Comparison of ENCODE assay signal across 23 mouse cellular contexts in genomic region chr2:59313293-59313692, GRCm38 (mm10).
A peak's percentile ranks its signal among the peaks of the same experiment; 100 is the strongest.
DNase-seq lines count a peak whose midpoint lies in the region; ATAC-seq lines count a peak whose summit lies in the region.
"Had no signal": no experiment of that assay in that cellular context is flagged by ENCODE, and none has a peak within 500 bp of the region (broad histone marks: within the 10 kb centered on the region; RNA-seq: fewer than 3 reads in every experiment).

No protein-coding gene starts in this region.

- H3K36me3 ChIP-seq in liver, embryonic 16.5 days (ENCODE audit: control insufficient read depth, insufficient read depth): peaks cover 10% of the 10 kb centered on the region
- peaks cover 9% of the 10 kb centered on the region for H3K36me3 ChIP-seq in liver, embryonic 11.5 days (ENCODE audit: control insufficient read depth, insufficient read depth, low read length)
- H3K36me3 ChIP-seq in forebrain, embryonic 14.5 days (ENCODE audit: control insufficient read depth, insufficient read depth, low read length): peaks cover 28% of the 10 kb centered on the region

- intact Hi-C loops in heart, postnatal 25 days (cut with DNase I): no loop called here

- DNase-seq in heart, adult 11 months: peak; percentile 70
- DNase-seq in heart, postnatal 25 days (ENCODE audit: low spot score): no peak
- DNase-seq in liver, embryonic 11.5 days (ENCODE audit: low spot score): no peak
- peak; percentile 91 for DNase-seq in R1 (ENCODE audit: low read depth, low spot score)
- no peak for DNase-seq in forebrain, embryonic 14.5 days (ENCODE audit: low spot score)
- DNase-seq in urinary bladder, postnatal 14 days (ENCODE audit: low spot score): no peak
- DNase-seq in lung, postnatal 14 days: no peak
- DNase-seq: cerebellum, adult 9-11 months; gastrocnemius, postnatal 36 days; kidney, postnatal 10 days; left cerebral cortex, postnatal 4 days; liver, embryonic 13.5 days; right cerebral cortex, postnatal 14 days; spleen, adult 18-20 months; thymus, adult 18-20 months; thymus, postnatal 4 days had no signal

- H3K4me1 ChIP-seq in liver, embryonic 16.5 days (ENCODE audit: control insufficient read depth, low read depth, low read length): no peaks in the 10 kb centered on the region; the same call in 1 of the 2 replicates
- no peaks in the 10 kb centered on the region for H3K4me1 ChIP-seq in liver, embryonic 11.5 days (replicated peaks; ENCODE audit: control insufficient read depth, insufficient read depth, low read length)
- H3K4me1 ChIP-seq in forebrain, embryonic 14.5 days (ENCODE audit: control insufficient read depth, insufficient read depth, low read length): no peaks in the 10 kb centered on the region
- H3K4me1 ChIP-seq: embryonic facial prominence, embryonic 15.5 days; heart, embryonic 10.5 days; hindbrain, embryonic 15.5 days; liver, embryonic 13.5 days; stomach, embryonic 15.5 days had no signal

- no peaks in the 10 kb centered on the region for H3K27me3 ChIP-seq in liver, embryonic 16.5 days (ENCODE audit: control insufficient read depth, insufficient read depth, low read depth, low read length)
- H3K27me3 ChIP-seq in liver, embryonic 11.5 days (replicated peaks; ENCODE audit: control insufficient read depth, insufficient read depth, low read length): no peaks in the 10 kb centered on the region
- no peaks in the 10 kb centered on the region for H3K27me3 ChIP-seq in forebrain, embryonic 14.5 days (replicated peaks; ENCODE audit: control insufficient read depth, insufficient read depth, low read length)
- H3K27me3 ChIP-seq: embryonic facial prominence, embryonic 15.5 days; hindbrain, embryonic 15.5 days; liver, embryonic 13.5 days; stomach, embryonic 15.5 days had no signal

- no peaks in the 10 kb centered on the region for H3K9me3 ChIP-seq in liver, embryonic 16.5 days (replicated peaks; ENCODE audit: control insufficient read depth, low read length)
- peaks cover 4% of the 10 kb centered on the region for H3K9me3 ChIP-seq in liver, embryonic 11.5 days (ENCODE audit: control insufficient read depth, low read length)
- H3K9me3 ChIP-seq in forebrain, embryonic 14.5 days (replicated peaks; ENCODE audit: control insufficient read depth, low read length): 0 out of 2 replicates have a peak, but pooled peaks cover under 1% of the 10 kb centered on the region
- H3K9me3 ChIP-seq: embryonic facial prominence, embryonic 15.5 days; stomach, embryonic 15.5 days had no signal

- no peak overlapping the region for H3K4me2 ChIP-seq in liver, embryonic 16.5 days (ENCODE audit: low read depth, low read length)
- H3K4me2 ChIP-seq in liver, embryonic 11.5 days: no peak overlapping the region
- no peak overlapping the region for H3K4me2 ChIP-seq in forebrain, embryonic 14.5 days (ENCODE audit: low read length)
- H3K4me2 ChIP-seq: embryonic facial prominence, embryonic 15.5 days; hindbrain, embryonic 15.5 days; liver, embryonic 13.5 days; stomach, embryonic 15.5 days had no signal

- 72% methylated on average over 6 of the region's 6 CpGs for WGBS in liver, embryonic 16.5 days (ENCODE audit: insufficient replicate concordance)
- 75% methylated on average over 6 of the region's 6 CpGs for WGBS in liver, embryonic 11.5 days
- WGBS in forebrain, embryonic 14.5 days: 82% methylated on average over 6 of the region's 6 CpGs

- no peak overlapping the region for H3K4me3 ChIP-seq in liver, embryonic 16.5 days (ENCODE audit: low read depth, low read length)
- H3K4me3 ChIP-seq in liver, embryonic 11.5 days (ENCODE audit: low read depth, low read length): no peak overlapping the region
- no peak overlapping the region for H3K4me3 ChIP-seq in forebrain, embryonic 14.5 days (ENCODE audit: low read depth, low read length)
- H3K4me3 ChIP-seq: embryonic facial prominence, embryonic 15.5 days; heart, embryonic 10.5 days; hindbrain, embryonic 15.5 days; liver, embryonic 13.5 days; myocyte; stomach, embryonic 15.5 days had no signal

- H3K9ac ChIP-seq in liver, embryonic 16.5 days (ENCODE audit: low read depth, low read length): no peak overlapping the region
- no peak overlapping the region for H3K9ac ChIP-seq in liver, embryonic 11.5 days (ENCODE audit: low read depth, low read length)
- H3K9ac ChIP-seq in forebrain, embryonic 14.5 days (ENCODE audit: low read length): no peak overlapping the region
- H3K9ac ChIP-seq: embryonic facial prominence, embryonic 15.5 days; hindbrain, embryonic 15.5 days; liver, embryonic 13.5 days; stomach, embryonic 15.5 days had no signal

- ATAC-seq in liver, embryonic 16.5 days (ENCODE audit: low read depth): peak; percentile 53
- no peak for ATAC-seq in liver, embryonic 11.5 days (replicated peaks; ENCODE audit: low FRiP score)
- ATAC-seq in forebrain, embryonic 14.5 days: peak; percentile 68
- ATAC-seq: intestine, postnatal 0 days had no signal

- no peak overlapping the region for H3K27ac ChIP-seq in liver, embryonic 16.5 days (ENCODE audit: low read length)
- no peak overlapping the region for H3K27ac ChIP-seq in liver, embryonic 11.5 days (ENCODE audit: low read depth, low read length)
- peak overlapping the region; percentile 33; the same call in 1 of the 2 replicates for H3K27ac ChIP-seq in forebrain, embryonic 14.5 days (ENCODE audit: low read depth, low read length)
- H3K27ac ChIP-seq: embryonic facial prominence, embryonic 15.5 days; heart, embryonic 10.5 days; hindbrain, embryonic 15.5 days; liver, embryonic 13.5 days; stomach, embryonic 15.5 days had no signal

Comparison
In these comparisons a context has a peak if more than half of its experiments do, and no peak if none do; other contexts are left out.
1. DNase-seq: peak in heart, adult 11 months (single experiment) and R1 (single experiment); none in heart, postnatal 25 days (single experiment), liver, embryonic 11.5 days (single experiment), forebrain, embryonic 14.5 days (single experiment), urinary bladder, postnatal 14 days (single experiment) and lung, postnatal 14 days (single experiment).